Mouse (Mus musculus): ENCODE data around the gene Tbl2. TPM values are rescaled to one million over a fixed set of nuclear protein-coding genes. Genes with fewer than 3 reads are reported as not detected.
A peak's percentile ranks its signal among the peaks of the same experiment; 100 is the strongest.

The Tbl2 gene
- polyA plus RNA-seq, 1 experiment from 2014 or later = 26.5 TPM

GRCm38 (mm10) chr5:135156496-135156895 lies 7.0 kb downstream of the Tbl2 start:
- Histone ChIP-seq H3K9ac (replicated peaks) (no peak overlapping the region), H3K9me3 (no peaks in the 10 kb centered on the region), H3K4me3 (no peak overlapping the region), H3K36me3 (peaks cover 84% of the 10 kb centered on the region), H3K4me2 (replicated peaks) (no peak overlapping the region), H3K27me3 (no peaks in the 10 kb centered on the region), H3K27ac (replicated peaks) (no peak overlapping the region), H3K4me1 (no peaks in the 10 kb centered on the region)
- WGBS = 99% methylated on average over 4 of the region's 4 CpGs
- ATAC-seq (ENCODE audit: low FRiP score, low read depth) = no peak

GRCm38 (mm10) chr5:135161221-135161620 lies 11.8 kb downstream of the Tbl2 start:
- ATAC-seq (ENCODE audit: low FRiP score, low read depth) = no peak
- Histone ChIP-seq H3K4me1 (no peaks in the 10 kb centered on the region), H3K9ac (replicated peaks) (no peak overlapping the region), H3K27ac (replicated peaks) (no peak overlapping the region), H3K4me2 (replicated peaks) (no peak overlapping the region), H3K27me3 (no peaks in the 10 kb centered on the region), H3K9me3 (no peaks in the 10 kb centered on the region), H3K36me3 (peaks cover 56% of the 10 kb centered on the region), H3K4me3 (no peak overlapping the region)
- 100% methylated on average over 4 of the region's 4 CpGs for WGBS

DNA sequence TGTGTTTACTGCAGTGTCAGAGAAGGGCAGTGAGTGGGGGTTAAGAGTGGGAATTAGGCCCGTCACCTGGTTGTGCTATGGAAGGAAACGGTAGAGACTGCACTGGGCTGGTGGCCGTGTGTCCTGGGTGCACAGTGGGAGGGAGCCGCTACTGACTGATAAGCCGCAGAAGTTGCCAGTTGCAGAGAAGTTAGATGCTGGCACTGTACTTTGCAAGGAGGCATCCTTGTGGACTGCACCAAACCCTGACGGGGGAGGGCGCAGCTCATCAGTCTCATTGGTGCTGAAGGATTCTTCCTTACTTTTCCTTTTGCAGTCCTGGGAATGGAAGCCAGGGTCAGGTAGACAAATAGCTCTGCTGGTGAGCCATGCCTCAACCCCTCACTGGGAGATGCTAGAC lies 12.2 kb downstream of the Tbl2 start:
- Histone ChIP-seq H3K27ac (replicated peaks) (no peak overlapping the region), H3K27me3 (no peaks in the 10 kb centered on the region), H3K4me1 (no peaks in the 10 kb centered on the region), H3K36me3 (peaks cover 52% of the 10 kb centered on the region), H3K9ac (replicated peaks) (no peak overlapping the region), H3K9me3 (no peaks in the 10 kb centered on the region), H3K4me2 (replicated peaks) (no peak overlapping the region), H3K4me3 (no peak overlapping the region)
- WGBS = 91% methylated on average over 7 of the region's 7 CpGs
- ATAC-seq (ENCODE audit: low FRiP score, low read depth) = no peak

DNA sequence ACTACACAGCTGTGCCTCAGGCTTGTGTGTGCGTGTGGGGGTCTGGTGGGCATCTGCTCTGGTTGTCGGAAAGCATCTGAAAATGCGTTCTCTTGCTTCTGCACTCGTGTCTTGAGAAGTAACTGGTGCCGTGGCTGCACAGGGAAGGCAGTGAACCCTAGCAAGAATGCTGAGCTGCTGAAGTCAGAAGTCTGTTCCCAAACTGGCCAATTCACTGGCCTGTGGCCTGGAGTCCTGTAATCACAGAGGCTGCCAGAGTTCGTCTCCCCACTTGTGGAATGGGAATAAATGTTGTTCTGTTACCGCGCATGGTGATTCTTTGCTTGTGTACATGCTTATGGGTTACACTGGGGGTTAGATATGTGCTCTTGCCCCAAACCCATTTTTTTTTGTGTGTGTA lies 12.9 kb downstream of the Tbl2 start:
- H3K4me1 ChIP-seq = no peaks in the 10 kb centered on the region
- H3K4me3 ChIP-seq = no peak overlapping the region
- H3K4me2 ChIP-seq (replicated peaks) = no peak overlapping the region
- peaks cover 45% of the 10 kb centered on the region for H3K36me3 ChIP-seq
- no peaks in the 10 kb centered on the region for H3K9me3 ChIP-seq
- no peak overlapping the region for H3K27ac ChIP-seq (replicated peaks)
- no peak for ATAC-seq (ENCODE audit: low FRiP score, low read depth)
- H3K9ac ChIP-seq (replicated peaks) = no peak overlapping the region
- no peaks in the 10 kb centered on the region for H3K27me3 ChIP-seq
- 94% methylated on average over 8 of the region's 8 CpGs for WGBS

DNA sequence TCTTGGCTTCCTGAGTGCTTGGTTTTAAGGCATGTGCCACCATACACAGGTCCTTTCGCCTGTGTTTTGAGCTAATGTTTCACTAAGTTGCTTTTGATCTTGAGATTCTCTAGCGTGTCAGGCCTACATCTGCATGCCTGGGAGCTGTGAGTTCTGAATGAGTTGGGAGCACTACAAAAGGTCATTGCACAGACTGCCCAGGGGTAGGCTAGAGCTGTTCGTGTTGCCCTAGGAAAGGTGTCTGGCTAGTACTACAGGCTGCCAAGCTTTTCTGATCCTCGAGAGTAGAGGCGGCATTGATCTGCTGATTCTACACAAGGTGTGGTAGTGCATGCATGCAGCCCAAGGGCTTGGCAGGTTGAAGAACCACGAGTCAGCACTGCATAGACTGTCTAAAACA lies 13.4 kb downstream of the Tbl2 start:
- H3K9ac ChIP-seq (replicated peaks) = no peak overlapping the region
- H3K4me2 ChIP-seq (replicated peaks) = no peak overlapping the region
- no peaks in the 10 kb centered on the region for H3K27me3 ChIP-seq
- 93% methylated on average over 6 of the region's 6 CpGs for WGBS
- H3K27ac ChIP-seq (replicated peaks) = no peak overlapping the region
- no peak overlapping the region for H3K4me3 ChIP-seq
- ATAC-seq (ENCODE audit: low FRiP score, low read depth) = no peak
- H3K36me3 ChIP-seq = peaks cover 42% of the 10 kb centered on the region
- no peaks in the 10 kb centered on the region for H3K9me3 ChIP-seq
- H3K4me1 ChIP-seq = no peaks in the 10 kb centered on the region; the same call in 1 of the 2 replicates

- no peak overlapping the region for H3K9ac ChIP-seq (replicated peaks)
- WGBS = 95% methylated on average over 4 of the region's 4 CpGs
- peaks cover 11% of the 10 kb centered on the region for H3K4me1 ChIP-seq
- no peak overlapping the region for H3K4me3 ChIP-seq
- H3K36me3 ChIP-seq = peaks cover 7% of the 10 kb centered on the region
- no peaks in the 10 kb centered on the region for H3K9me3 ChIP-seq
- no peak overlapping the region for H3K4me2 ChIP-seq (replicated peaks)
- no peaks in the 10 kb centered on the region for H3K27me3 ChIP-seq
- H3K27ac ChIP-seq (replicated peaks) = no peak overlapping the region
- ATAC-seq (ENCODE audit: low FRiP score, low read depth) = no peak
These were observed 17.5 kb downstream of the Tbl2 start for GRCm38 (mm10) chr5:135166909-135167308.

DNA sequence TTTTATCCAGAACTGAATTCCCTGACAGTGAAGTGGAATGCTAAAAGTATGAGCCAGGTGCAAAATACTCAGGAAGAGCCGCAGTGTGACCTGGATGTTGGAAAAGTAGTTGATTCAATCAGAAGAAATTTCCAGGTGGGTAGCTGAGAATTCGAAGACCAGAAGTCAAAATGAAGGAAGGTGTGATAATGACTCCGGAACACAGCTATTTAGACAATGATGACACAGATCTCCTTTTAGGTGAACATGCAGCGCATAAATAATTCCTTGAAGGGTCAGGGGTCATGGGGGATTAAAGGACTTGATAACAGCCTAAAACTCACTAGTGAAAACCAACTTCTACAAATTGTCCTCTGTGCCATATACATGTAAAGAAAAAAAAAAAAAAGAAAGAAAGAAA lies 18.0 kb downstream of the Tbl2 start:
- peaks cover 11% of the 10 kb centered on the region for H3K4me1 ChIP-seq
- H3K27ac ChIP-seq (replicated peaks) = no peak overlapping the region
- 93% methylated on average over 4 of the region's 4 CpGs for WGBS
- no peaks in the 10 kb centered on the region for H3K27me3 ChIP-seq
- H3K9ac ChIP-seq (replicated peaks) = no peak overlapping the region
- no peak for ATAC-seq (ENCODE audit: low FRiP score, low read depth)
- H3K4me3 ChIP-seq = no peak overlapping the region
- no peak overlapping the region for H3K4me2 ChIP-seq (replicated peaks)
- H3K9me3 ChIP-seq = no peaks in the 10 kb centered on the region
- peaks cover 11% of the 10 kb centered on the region for H3K36me3 ChIP-seq

DNA sequence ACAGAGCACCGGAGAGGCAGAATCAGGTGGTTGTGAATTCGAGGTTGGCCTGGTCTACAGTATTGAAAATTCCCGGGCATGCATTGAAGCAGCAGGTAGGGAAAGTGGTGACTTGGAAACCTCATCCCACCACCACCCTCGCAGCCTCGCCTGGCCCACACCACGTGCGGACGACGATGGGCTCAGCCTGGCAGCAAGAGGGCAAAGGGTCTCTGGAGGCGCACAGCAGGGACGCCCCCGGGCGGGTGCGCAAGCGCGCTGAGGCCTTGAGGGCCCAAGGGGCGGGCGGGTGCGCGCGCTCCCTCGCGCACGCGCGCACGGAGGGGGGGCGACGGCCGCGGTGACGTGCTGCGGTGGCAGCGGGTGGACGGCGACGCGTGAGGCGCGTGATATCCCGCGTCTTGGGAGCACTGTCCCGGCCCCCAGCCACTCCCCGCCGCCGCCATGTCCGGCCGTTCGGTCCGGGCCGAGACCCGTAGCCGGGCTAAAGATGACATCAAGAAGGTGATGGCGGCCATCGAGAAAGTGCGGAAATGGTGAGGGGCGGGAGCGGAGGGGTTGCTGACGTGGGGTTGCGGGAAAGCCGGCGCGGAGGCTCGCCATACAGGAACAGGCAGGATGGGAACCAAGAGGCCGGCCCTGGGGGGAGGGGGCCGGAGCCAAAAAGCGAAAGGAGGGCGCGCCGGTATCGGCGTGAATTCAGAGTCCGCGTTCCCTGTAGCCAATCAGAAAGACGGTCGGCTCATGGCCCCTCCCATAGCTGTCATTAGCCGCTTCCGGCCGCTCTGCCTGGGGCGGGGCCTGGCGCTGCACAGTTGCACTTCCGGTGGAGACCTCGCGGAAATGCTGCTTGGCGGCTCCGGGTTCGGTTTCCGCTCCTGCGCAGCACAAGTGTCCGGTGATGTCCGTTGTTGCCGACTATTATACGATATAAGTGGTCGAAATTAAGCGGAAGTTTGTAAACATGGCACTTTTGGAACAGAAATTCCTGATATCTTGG lies 18.9 kb downstream of the Tbl2 start, which contains the start of gene Bcl7b:
Bcl7b (plus strand) TSS at position 221 of the 1,000 bp plus-strand sequence.
- no peaks in the 10 kb centered on the region for H3K9me3 ChIP-seq
- H3K9ac ChIP-seq (replicated peaks) = peak within 1 kb of the TSS; percentile 81
- 2% methylated on average over 93 of the region's 95 CpGs for WGBS
- peaks cover 11% of the 10 kb centered on the region for H3K4me1 ChIP-seq
- ATAC-seq (ENCODE audit: low FRiP score, low read depth) = peak; percentile 98
- peak within 1 kb of the TSS; percentile 100 for H3K27ac ChIP-seq (replicated peaks)
- peak within 1 kb of the TSS; percentile 75 for H3K4me3 ChIP-seq
- peak within 1 kb of the TSS; percentile 94 for H3K4me2 ChIP-seq (replicated peaks)
- H3K36me3 ChIP-seq = peaks cover 18% of the 10 kb centered on the region
- no peaks in the 10 kb centered on the region for H3K27me3 ChIP-seq

GRCm38 (mm10) chr5:135169479-135169878 lies 20.0 kb downstream of the Tbl2 start:
- Histone ChIP-seq H3K36me3 (peaks cover 28% of the 10 kb centered on the region), H3K27ac (replicated peaks) (no peak overlapping the region), H3K4me2 (replicated peaks) (peak overlapping the region; percentile 94), H3K4me3 (peak overlapping the region; percentile 75), H3K9me3 (no peaks in the 10 kb centered on the region), H3K9ac (replicated peaks) (peak overlapping the region; percentile 81), H3K27me3 (no peaks in the 10 kb centered on the region), H3K4me1 (peaks cover 11% of the 10 kb centered on the region)
- 90% methylated on average over 5 of the region's 5 CpGs for whole genome bisulfite sequencing
- ATAC-seq (ENCODE audit: low FRiP score, low read depth) = no peak

GRCm38 (mm10) chr5:135171688-135172220 lies 22.3 kb downstream of the Tbl2 start:
- ATAC-seq (ENCODE audit: low FRiP score, low read depth) = no peak
- peaks cover 11% of the 10 kb centered on the region for H3K4me1 ChIP-seq
- peaks cover 46% of the 10 kb centered on the region for H3K36me3 ChIP-seq
- H3K4me2 ChIP-seq (replicated peaks) = no peak overlapping the region
- H3K9me3 ChIP-seq = no peaks in the 10 kb centered on the region
- H3K27ac ChIP-seq (replicated peaks) = no peak overlapping the region
- H3K4me3 ChIP-seq = no peak overlapping the region
- no peak overlapping the region for H3K9ac ChIP-seq (replicated peaks)
- H3K27me3 ChIP-seq = no peaks in the 10 kb centered on the region
- WGBS = 95% methylated on average over 6 of the region's 6 CpGs

DNA sequence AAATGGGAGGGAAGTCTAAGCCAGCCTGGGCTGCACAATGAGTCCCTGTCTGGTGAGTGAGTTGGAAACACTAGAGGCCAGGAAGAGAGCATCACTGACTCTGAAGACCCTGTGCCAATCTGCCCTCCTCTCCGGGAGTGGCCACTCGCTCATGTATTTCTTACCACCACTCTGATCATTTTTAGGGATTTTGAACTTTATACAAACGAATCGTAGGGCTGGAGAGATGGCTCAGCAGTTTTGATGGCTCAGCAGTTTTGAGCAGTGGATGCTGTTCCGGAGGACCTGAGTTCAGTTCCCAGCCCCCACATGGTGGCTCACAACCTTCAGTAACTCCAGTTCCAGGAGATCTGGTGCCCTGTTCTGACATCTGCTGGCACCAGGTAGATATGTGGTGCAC lies 23.5 kb downstream of the Tbl2 start:
- ATAC-seq (ENCODE audit: low FRiP score, low read depth) = no peak
- Histone ChIP-seq H3K4me2 (replicated peaks) (no peak overlapping the region), H3K36me3 (peaks cover 58% of the 10 kb centered on the region), H3K27ac (replicated peaks) (no peak overlapping the region), H3K9me3 (no peaks in the 10 kb centered on the region), H3K4me1 (peaks cover 10% of the 10 kb centered on the region), H3K9ac (replicated peaks) (no peak overlapping the region), H3K27me3 (no peaks in the 10 kb centered on the region), H3K4me3 (no peak overlapping the region)
- 89% methylated on average over 5 of the region's 5 CpGs for WGBS

DNA sequence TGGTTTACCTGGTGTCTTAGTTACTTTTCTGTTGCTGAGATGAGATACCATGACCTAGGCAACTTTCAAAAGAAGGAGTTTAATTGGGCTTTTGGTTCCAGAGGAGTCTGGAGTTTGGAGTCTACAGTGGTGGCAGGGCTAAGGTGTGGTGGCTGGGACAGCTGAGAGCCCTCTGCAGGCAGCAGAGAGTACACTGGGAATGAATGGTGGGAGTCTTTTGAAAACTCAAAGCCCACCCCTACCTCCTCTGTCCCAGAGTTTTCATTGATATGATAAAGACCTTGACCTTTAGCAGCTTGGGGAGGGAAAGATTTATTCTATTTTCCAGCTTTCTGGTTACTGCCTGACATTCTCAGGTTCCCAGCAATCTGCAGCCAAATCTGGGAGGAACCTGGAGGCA lies 25.6 kb downstream of the Tbl2 start:
- no peak overlapping the region for H3K4me3 ChIP-seq
- H3K4me1 ChIP-seq = no peaks in the 10 kb centered on the region
- peaks cover 77% of the 10 kb centered on the region for H3K36me3 ChIP-seq
- H3K27ac ChIP-seq (replicated peaks) = no peak overlapping the region
- no peak overlapping the region for H3K4me2 ChIP-seq (replicated peaks)
- no peak for ATAC-seq (ENCODE audit: low FRiP score, low read depth)
- no peaks in the 10 kb centered on the region for H3K27me3 ChIP-seq
- no peak overlapping the region for H3K9ac ChIP-seq (replicated peaks)
- no peaks in the 10 kb centered on the region for H3K9me3 ChIP-seq
